Mouse (Mus musculus): Measurements from ENCODE around the gene Ano10. TPM values are rescaled to one million over a fixed set of nuclear protein-coding genes. Genes with fewer than 3 reads are reported as not detected.

Ano10 gene
- polyA plus RNA-seq, 1 experiment from 2014 or later: 35.3 TPM

DNA sequence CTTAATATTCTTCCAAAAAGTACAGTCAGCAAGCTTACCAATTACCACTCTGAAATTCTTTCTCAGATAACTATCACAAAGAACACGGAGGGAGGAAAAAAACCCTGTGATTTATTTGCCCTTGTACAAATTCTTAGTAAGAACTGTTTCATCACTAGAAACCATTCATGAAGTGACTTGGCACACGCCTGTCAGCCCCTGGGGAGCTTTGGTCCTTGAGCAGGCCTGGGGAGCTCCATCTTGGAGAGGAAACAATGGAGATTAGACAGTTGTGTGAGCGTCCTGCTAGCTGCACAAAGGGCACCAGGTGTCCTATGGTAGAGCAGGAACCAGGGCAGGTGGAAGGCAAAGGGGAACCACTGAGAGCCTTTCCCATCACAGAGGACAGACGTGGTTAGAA is 48.8 kb downstream of the Ano10 start:
- peaks cover 3% of the 10 kb centered on the region; the same call in 1 of the 2 replicates for H3K36me3 ChIP-seq (ENCODE audit: control insufficient read depth, insufficient read depth, low read length)
- no peak for ATAC-seq
- no peaks in the 10 kb centered on the region for H3K27me3 ChIP-seq (ENCODE audit: control insufficient read depth, insufficient read depth, low read depth, low read length)
- no peaks in the 10 kb centered on the region for H3K9me3 ChIP-seq (replicated peaks; ENCODE audit: control insufficient read depth, low read length, poor library complexity, severe bottlenecking)
- H3K4me3 ChIP-seq (ENCODE audit: low read depth, low read length): no peak overlapping the region
- H3K27ac ChIP-seq (ENCODE audit: low read length): no peak overlapping the region
- no peak overlapping the region for H3K9ac ChIP-seq (ENCODE audit: low read depth, low read length)
- H3K4me1 ChIP-seq (ENCODE audit: control insufficient read depth, insufficient read depth, low read length): peaks cover 7% of the 10 kb centered on the region; the same call in 1 of the 2 replicates
- 61% methylated on average over 4 of the region's 4 CpGs for WGBS
- H3K4me2 ChIP-seq (ENCODE audit: low read length): no peak overlapping the region

DNA sequence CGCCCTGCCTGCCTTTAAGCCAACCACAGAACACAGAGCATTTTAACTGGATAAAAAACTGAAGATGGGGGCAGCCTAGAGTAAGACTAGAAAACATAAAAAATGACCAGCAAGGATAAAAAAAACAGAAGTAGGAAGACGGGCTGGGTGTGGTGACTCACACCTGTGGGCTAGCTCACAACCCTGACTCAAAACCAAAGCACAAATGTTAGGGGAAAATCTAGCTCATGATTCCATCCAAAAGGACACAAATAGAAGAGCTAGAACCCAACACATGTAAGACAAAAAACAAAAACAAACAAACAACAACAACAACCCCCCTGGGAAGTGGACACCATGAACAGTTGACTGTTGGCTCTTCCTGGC is 49.4 kb downstream of the Ano10 start:
- no peaks in the 10 kb centered on the region; the same call in 1 of the 2 replicates for H3K36me3 ChIP-seq (ENCODE audit: control insufficient read depth, insufficient read depth, low read length)
- no peak for ATAC-seq
- no peak overlapping the region for H3K27ac ChIP-seq (ENCODE audit: low read length)

DNA sequence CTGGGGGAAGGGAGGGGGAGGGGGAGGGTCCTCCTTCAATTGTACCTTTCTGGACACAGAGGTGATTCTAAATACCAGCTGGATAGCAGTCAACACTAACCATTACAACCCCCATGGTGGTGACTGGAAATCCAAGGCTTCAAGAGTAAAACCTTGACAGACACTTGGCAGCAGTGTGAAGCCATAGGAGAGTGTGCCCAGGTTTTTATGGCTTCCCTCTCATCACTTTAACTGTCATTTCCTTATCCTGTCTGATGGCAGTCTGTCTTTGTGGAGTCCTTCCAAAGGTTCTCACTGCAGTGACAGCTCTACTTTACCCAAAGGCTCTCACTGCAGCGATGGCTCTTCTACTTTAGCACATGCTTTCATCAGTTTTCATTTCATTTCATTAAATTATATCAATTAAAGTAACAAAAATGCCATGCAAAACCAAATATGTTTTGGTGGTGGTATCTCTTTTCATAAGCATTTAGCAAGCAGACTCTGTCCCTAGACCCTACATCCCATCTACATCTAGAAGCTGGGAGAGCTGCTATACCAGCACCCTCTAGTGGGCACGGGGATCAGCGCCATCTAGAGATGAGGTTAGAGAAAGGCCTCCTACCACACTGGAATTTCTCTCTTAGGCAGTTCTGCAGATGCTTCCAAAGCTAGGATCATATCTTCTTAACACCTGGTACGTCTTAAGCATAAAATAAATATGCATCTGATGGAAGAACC is 50.0 kb downstream of the Ano10 start:
- no peak overlapping the region for H3K4me3 ChIP-seq (ENCODE audit: low read depth, low read length)
- 36% methylated on average over 4 of the region's 4 CpGs for WGBS
- H3K27ac ChIP-seq (ENCODE audit: low read length): no peak overlapping the region
- no peaks in the 10 kb centered on the region for H3K9me3 ChIP-seq (replicated peaks; ENCODE audit: control insufficient read depth, low read length, poor library complexity, severe bottlenecking)
- peaks cover 7% of the 10 kb centered on the region; the same call in 1 of the 2 replicates for H3K4me1 ChIP-seq (ENCODE audit: control insufficient read depth, insufficient read depth, low read length)
- H3K9ac ChIP-seq (ENCODE audit: low read depth, low read length): no peak overlapping the region
- no peaks in the 10 kb centered on the region; the same call in 1 of the 2 replicates for H3K36me3 ChIP-seq (ENCODE audit: control insufficient read depth, insufficient read depth, low read length)
- ATAC-seq: no peak
- H3K27me3 ChIP-seq (ENCODE audit: control insufficient read depth, insufficient read depth, low read depth, low read length): no peaks in the 10 kb centered on the region
- H3K4me2 ChIP-seq (ENCODE audit: low read length): no peak overlapping the region

More for the DNA sequence above, 49.4 kb downstream of the Ano10 start:
- H3K27me3 ChIP-seq (ENCODE audit: control insufficient read depth, insufficient read depth, low read depth, low read length): no peaks in the 10 kb centered on the region
- H3K9ac ChIP-seq (ENCODE audit: low read depth, low read length): no peak overlapping the region
- WGBS: 48% methylated on average over 2 of the region's 2 CpGs
- H3K4me2 ChIP-seq (ENCODE audit: low read length): no peak overlapping the region
- H3K9me3 ChIP-seq (replicated peaks; ENCODE audit: control insufficient read depth, low read length, poor library complexity, severe bottlenecking): no peaks in the 10 kb centered on the region
- no peak overlapping the region for H3K4me3 ChIP-seq (ENCODE audit: low read depth, low read length)
- peaks cover 7% of the 10 kb centered on the region; the same call in 1 of the 2 replicates for H3K4me1 ChIP-seq (ENCODE audit: control insufficient read depth, insufficient read depth, low read length)

DNA sequence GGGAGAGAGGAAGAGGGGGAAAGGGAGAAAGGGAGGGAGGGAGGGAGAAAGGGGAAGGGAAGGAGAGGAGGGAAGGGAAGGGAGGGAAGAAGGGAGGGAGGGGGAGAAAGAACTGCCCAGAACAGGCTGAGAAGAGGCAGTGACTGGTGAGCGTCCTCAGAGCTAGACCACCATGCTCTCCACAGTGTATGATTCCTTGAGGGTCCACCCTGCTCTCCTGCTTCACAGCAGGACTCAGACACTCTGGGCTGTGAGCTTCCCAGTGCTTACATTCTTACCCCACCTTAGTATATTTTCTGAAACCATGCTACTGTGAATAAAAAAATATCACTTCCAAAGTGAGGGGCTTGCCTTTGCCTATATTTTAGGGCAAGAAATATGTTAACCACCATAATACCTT is 50.9 kb downstream of the Ano10 start:
- Histone ChIP-seq H3K4me2 (ENCODE audit: low read length) (no peak overlapping the region), H3K4me1 (ENCODE audit: control insufficient read depth, insufficient read depth, low read length) (peaks cover 7% of the 10 kb centered on the region; the same call in 1 of the 2 replicates), H3K4me3 (ENCODE audit: low read depth, low read length) (no peak overlapping the region), H3K9ac (ENCODE audit: low read depth, low read length) (no peak overlapping the region), H3K27ac (ENCODE audit: low read length) (no peak overlapping the region), H3K9me3 (replicated peaks; ENCODE audit: control insufficient read depth, low read length, poor library complexity, severe bottlenecking) (no peaks in the 10 kb centered on the region), H3K27me3 (ENCODE audit: control insufficient read depth, insufficient read depth, low read depth, low read length) (no peaks in the 10 kb centered on the region), H3K36me3 (ENCODE audit: control insufficient read depth, insufficient read depth, low read length) (no peaks in the 10 kb centered on the region; the same call in 1 of the 2 replicates)
- WGBS: 80% methylated on average over 1 of the region's 1 CpGs
- ATAC-seq: no peak

DNA sequence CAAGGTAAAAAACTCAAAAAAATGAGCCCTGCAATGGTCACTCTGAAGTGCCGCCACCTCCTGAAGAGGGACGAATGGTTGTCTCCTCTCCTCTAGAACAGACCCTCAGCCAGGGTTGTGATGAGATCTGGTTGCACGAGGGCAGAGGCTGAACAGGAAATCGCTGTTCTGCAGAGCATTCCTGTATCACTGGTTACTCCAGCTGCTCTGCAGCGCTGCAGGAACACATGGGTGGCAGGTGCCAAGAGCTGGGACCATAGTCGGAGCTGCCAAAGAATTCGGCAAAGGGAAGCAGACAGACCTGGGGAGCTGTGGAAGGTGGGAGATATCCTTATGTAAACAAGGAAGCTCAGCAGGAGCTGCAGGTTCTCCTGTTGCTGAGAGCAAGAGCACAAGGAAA is 51.4 kb downstream of the Ano10 start:
- H3K4me1 ChIP-seq (ENCODE audit: control insufficient read depth, insufficient read depth, low read length): peaks cover 4% of the 10 kb centered on the region; the same call in 1 of the 2 replicates
- 45% methylated on average over 7 of the region's 7 CpGs for WGBS
- H3K9me3 ChIP-seq (replicated peaks; ENCODE audit: control insufficient read depth, low read length, poor library complexity, severe bottlenecking): no peaks in the 10 kb centered on the region
- no peak overlapping the region for H3K27ac ChIP-seq (ENCODE audit: low read length)
- ATAC-seq: no peak
- no peak overlapping the region for H3K4me3 ChIP-seq (ENCODE audit: low read depth, low read length)
- no peak overlapping the region for H3K4me2 ChIP-seq (ENCODE audit: low read length)
- no peaks in the 10 kb centered on the region; the same call in 1 of the 2 replicates for H3K36me3 ChIP-seq (ENCODE audit: control insufficient read depth, insufficient read depth, low read length)
- H3K27me3 ChIP-seq (ENCODE audit: control insufficient read depth, insufficient read depth, low read depth, low read length): no peaks in the 10 kb centered on the region
- H3K9ac ChIP-seq (ENCODE audit: low read depth, low read length): no peak overlapping the region

DNA sequence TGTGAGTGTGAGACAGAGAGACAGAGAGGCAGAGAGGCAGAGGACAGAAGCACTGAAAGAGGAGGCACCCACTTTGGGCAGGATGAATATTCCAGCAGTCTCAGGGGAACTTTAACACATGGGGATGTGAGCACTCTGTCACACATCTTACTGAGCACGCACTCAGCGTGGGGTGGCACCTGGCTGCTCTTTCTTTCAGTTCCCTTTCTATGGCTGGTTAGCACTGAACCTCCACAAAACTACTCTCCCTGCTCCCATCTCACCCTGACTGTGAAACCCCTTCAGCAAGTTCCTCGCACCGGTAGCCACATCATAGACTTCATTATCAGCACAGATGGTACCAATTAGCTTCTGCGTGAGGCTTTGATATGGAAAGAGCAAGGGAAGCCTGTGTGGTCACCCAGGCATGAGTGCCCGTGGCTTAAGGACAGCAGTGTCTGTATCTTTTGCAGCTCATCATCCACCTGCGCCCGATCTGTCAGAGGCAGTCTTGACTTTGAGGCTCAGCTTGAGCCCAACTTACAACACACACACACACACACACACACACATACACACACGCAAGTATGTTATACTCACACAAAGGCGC is 52.3 kb downstream of the Ano10 start:
- Histone ChIP-seq H3K27ac (ENCODE audit: low read length) (no peak overlapping the region), H3K27me3 (ENCODE audit: control insufficient read depth, insufficient read depth, low read depth, low read length) (no peaks in the 10 kb centered on the region), H3K4me3 (ENCODE audit: low read depth, low read length) (no peak overlapping the region), H3K36me3 (ENCODE audit: control insufficient read depth, insufficient read depth, low read length) (no peaks in the 10 kb centered on the region; the same call in 1 of the 2 replicates), H3K9me3 (replicated peaks; ENCODE audit: control insufficient read depth, low read length, poor library complexity, severe bottlenecking) (no peaks in the 10 kb centered on the region), H3K4me2 (ENCODE audit: low read length) (no peak overlapping the region), H3K4me1 (ENCODE audit: control insufficient read depth, insufficient read depth, low read length) (peaks cover 4% of the 10 kb centered on the region; the same call in 1 of the 2 replicates), H3K9ac (ENCODE audit: low read depth, low read length) (no peak overlapping the region)
- 61% methylated on average over 10 of the region's 10 CpGs for WGBS
- no peak for ATAC-seq

DNA sequence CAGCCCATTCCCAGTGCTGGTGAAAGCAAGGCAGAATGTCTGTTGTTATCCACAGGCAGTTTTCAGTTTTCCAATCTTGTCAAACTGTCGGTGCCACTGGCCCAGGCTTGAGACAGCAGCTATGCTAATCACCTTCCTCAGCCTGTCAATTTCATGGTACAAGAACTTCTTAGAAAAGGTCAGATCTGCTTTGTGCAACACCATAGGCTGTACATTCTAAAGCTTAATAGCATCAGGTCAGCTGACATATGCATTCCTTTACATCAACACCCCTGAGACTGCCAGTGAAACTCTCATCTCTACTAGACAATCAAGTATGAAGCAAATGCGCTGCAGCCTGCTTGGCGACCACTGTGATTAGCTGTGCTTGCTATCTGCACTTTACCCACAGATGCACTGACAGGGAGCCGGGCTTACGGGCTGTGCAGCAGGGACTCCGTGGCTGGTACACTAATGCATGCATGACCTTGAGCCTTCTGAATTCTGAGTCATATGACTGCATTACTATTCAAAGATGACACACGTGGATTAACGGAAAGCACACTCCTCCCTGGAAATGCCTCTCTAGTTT is 53.5 kb downstream of the Ano10 start:
- Histone ChIP-seq H3K27ac (ENCODE audit: low read length) (peak overlapping the region; percentile 32; the same call in 1 of the 2 replicates), H3K4me3 (ENCODE audit: low read depth, low read length) (no peak overlapping the region), H3K9me3 (replicated peaks; ENCODE audit: control insufficient read depth, low read length, poor library complexity, severe bottlenecking) (no peaks in the 10 kb centered on the region), H3K4me1 (ENCODE audit: control insufficient read depth, insufficient read depth, low read length) (peaks cover 4% of the 10 kb centered on the region; the same call in 1 of the 2 replicates), H3K27me3 (ENCODE audit: control insufficient read depth, insufficient read depth, low read depth, low read length) (no peaks in the 10 kb centered on the region), H3K4me2 (ENCODE audit: low read length) (no peak overlapping the region), H3K36me3 (ENCODE audit: control insufficient read depth, insufficient read depth, low read length) (no peaks in the 10 kb centered on the region), H3K9ac (ENCODE audit: low read depth, low read length) (no peak overlapping the region)
- 0 out of 2 replicates have a peak, but pooled peaks have one; percentile 59 for ATAC-seq
- WGBS: 16% methylated on average over 8 of the region's 8 CpGs

DNA sequence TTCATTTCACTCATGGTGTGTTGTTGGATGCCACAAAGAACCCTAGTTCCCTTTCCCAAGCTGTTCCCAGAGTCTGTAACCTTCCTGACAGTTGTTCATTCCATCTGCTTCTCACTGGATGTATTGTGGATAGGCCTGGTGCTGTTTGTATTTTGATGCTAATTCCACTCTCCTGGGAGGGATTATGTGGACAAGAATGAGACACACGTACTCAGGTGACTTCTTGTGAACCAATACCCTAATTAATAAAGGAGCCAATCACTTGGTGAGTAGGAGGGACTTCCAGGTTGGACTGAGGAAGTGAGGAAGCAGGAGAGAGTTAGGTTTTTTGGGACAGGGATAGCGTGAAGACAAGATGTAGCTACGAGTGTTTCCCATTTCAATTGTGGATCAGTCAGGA is 59.5 kb downstream of the Ano10 start:
- no peak for ATAC-seq
- Histone ChIP-seq H3K9ac (ENCODE audit: low read depth, low read length) (no peak overlapping the region), H3K27ac (ENCODE audit: low read length) (no peak overlapping the region), H3K4me3 (ENCODE audit: low read depth, low read length) (no peak overlapping the region), H3K36me3 (ENCODE audit: control insufficient read depth, insufficient read depth, low read length) (no peaks in the 10 kb centered on the region), H3K9me3 (replicated peaks; ENCODE audit: control insufficient read depth, low read length, poor library complexity, severe bottlenecking) (no peaks in the 10 kb centered on the region), H3K4me2 (ENCODE audit: low read length) (no peak overlapping the region), H3K27me3 (ENCODE audit: control insufficient read depth, insufficient read depth, low read depth, low read length) (no peaks in the 10 kb centered on the region), H3K4me1 (ENCODE audit: control insufficient read depth, insufficient read depth, low read length) (no peaks in the 10 kb centered on the region)
- 69% methylated on average over 3 of the region's 3 CpGs for whole genome bisulfite sequencing

DNA sequence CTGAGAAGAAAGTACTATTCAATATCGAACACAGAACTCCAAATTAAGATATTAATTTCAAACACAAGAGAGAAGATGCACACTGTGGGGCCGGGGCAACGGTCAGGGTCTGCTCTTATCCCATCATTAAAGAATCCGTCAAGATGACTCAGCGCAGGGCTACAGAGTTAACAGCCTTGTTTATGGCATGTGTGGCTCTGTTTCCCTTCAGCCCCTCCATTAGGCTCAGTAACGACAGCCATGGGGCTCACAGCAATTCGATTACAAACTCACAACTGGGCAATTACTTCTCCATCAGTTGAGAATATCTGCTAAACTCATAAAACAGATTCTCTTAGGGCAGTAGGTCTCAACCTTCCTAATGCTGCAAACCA is 60.3 kb downstream of the Ano10 start:
- H3K27ac ChIP-seq (ENCODE audit: low read length): no peak overlapping the region
- no peaks in the 10 kb centered on the region for H3K27me3 ChIP-seq (ENCODE audit: control insufficient read depth, insufficient read depth, low read depth, low read length)
- H3K9ac ChIP-seq (ENCODE audit: low read depth, low read length): no peak overlapping the region
- H3K4me1 ChIP-seq (ENCODE audit: control insufficient read depth, insufficient read depth, low read length): no peaks in the 10 kb centered on the region
- no peaks in the 10 kb centered on the region for H3K36me3 ChIP-seq (ENCODE audit: control insufficient read depth, insufficient read depth, low read length)
- no peak overlapping the region for H3K4me2 ChIP-seq (ENCODE audit: low read length)
- no peak overlapping the region for H3K4me3 ChIP-seq (ENCODE audit: low read depth, low read length)
- no peak for ATAC-seq
- 87% methylated on average over 7 of the region's 7 CpGs for WGBS
- H3K9me3 ChIP-seq (replicated peaks; ENCODE audit: control insufficient read depth, low read length, poor library complexity, severe bottlenecking): no peaks in the 10 kb centered on the region

Measured in midbrain, embryonic 16.5 days (tissue).